Mouse (Mus musculus) large intestine, adult 2 months (tissue): ENCODE measurements at regions not wholly inside any gene's neighbourhood (a gene's known extent, or its start where the extent isn't known, plus 50 kb on each side); places are given as distances from the start of the nearest gene placed in this dataset.

Experiments used
- DNase-seq: peaks from one replicate; pipeline ENCODE4 v3.0.0-alpha.2; 2012; ENCODE audit warnings: low read depth, low spot score
- WGBS: fragments of 180-500 bp; shearing (Covaris S2); methylation state at CpG from one replicate; pipeline ENCODE4 v1.1.7; 2018; 5-methylcytosine and 5-hydroxymethylcytosine counted together

- WGBS = 87% methylated on average over 4 of the region's 4 CpGs
- DNase-seq = no peak
Measured at GRCm38 (mm10) chr2:169275371-169275770, 312.2 kb downstream of the Gm11011 start.

- 37% methylated on average over 1 of the region's 1 CpGs for WGBS
- DNase-seq = no peak
Measured at GRCm38 (mm10) chr2:169274101-169274500, 313.4 kb downstream of the Gm11011 start.

- 43% methylated on average over 6 of the region's 6 CpGs for WGBS
Measured at GRCm38 (mm10) chr2:169272622-169273021, 314.9 kb downstream of the Gm11011 start.

GRCm38 (mm10) chr2:169272018-169272417, 315.5 kb downstream of the Gm11011 start:
- 20% methylated on average over 4 of the region's 4 CpGs for WGBS
- no peak for DNase-seq

More at GRCm38 (mm10) chr2:169272622-169273021, 314.9 kb downstream of the Gm11011 start:
- DNase-seq = no peak

- no peak for DNase-seq
- 79% methylated on average over 4 of the region's 4 CpGs for WGBS
Measured at GRCm38 (mm10) chr2:169260636-169261035, 305.2 kb upstream of the Zfp64 start.

- DNase-seq = no peak
Measured at GRCm38 (mm10) chr2:169244572-169244971, 289.2 kb upstream of the Zfp64 start.

GRCm38 (mm10) chr2:169243981-169244380, 288.6 kb upstream of the Zfp64 start:
- DNase-seq = no peak
- WGBS = 94% methylated on average over 9 of the region's 9 CpGs

GRCm38 (mm10) chr2:169237856-169238255, 282.5 kb upstream of the Zfp64 start:
- no peak for DNase-seq
- 75% methylated on average over 4 of the region's 4 CpGs for WGBS

- no peak for DNase-seq
- WGBS = 48% methylated on average over 9 of the region's 9 CpGs
Measured at GRCm38 (mm10) chr2:169237321-169237720, 281.9 kb upstream of the Zfp64 start.

- no peak for DNase-seq
- WGBS = 25% methylated on average over 11 of the region's 11 CpGs
Measured at GRCm38 (mm10) chr2:169234368-169235070, 279.1 kb upstream of the Zfp64 start.

GRCm38 (mm10) chr2:169233151-169234123, 278.1 kb upstream of the Zfp64 start:
- WGBS = 57% methylated on average over 14 of the region's 14 CpGs
- no peak for DNase-seq

- WGBS = 71% methylated on average over 8 of the region's 8 CpGs
- DNase-seq = no peak
Measured at GRCm38 (mm10) chr2:169222264-169222663, 266.9 kb upstream of the Zfp64 start.

GRCm38 (mm10) chr2:169221141-169221540, 265.8 kb upstream of the Zfp64 start:
- no peak for DNase-seq
- 76% methylated on average over 7 of the region's 7 CpGs for WGBS

GRCm38 (mm10) chr2:169215546-169216043, 260.2 kb upstream of the Zfp64 start:
- WGBS = 89% methylated on average over 18 of the region's 18 CpGs
- no peak for DNase-seq

GRCm38 (mm10) chr2:169214396-169214795, 259.0 kb upstream of the Zfp64 start:
- no peak for DNase-seq
- WGBS = 88% methylated on average over 1 of the region's 1 CpGs

- 67% methylated on average over 10 of the region's 10 CpGs for WGBS
- no peak for DNase-seq
Measured at GRCm38 (mm10) chr2:169213314-169213713, 257.9 kb upstream of the Zfp64 start.

- 46% methylated on average over 3 of the region's 3 CpGs for WGBS
- DNase-seq = no peak
Measured at GRCm38 (mm10) chr2:169212676-169213257, 257.4 kb upstream of the Zfp64 start.

- DNase-seq = no peak
- WGBS = 36% methylated on average over 19 of the region's 19 CpGs
Measured at GRCm38 (mm10) chr2:169204254-169204752, 248.9 kb upstream of the Zfp64 start.

GRCm38 (mm10) chr2:169191974-169192373, 236.6 kb upstream of the Zfp64 start:
- 81% methylated on average over 7 of the region's 7 CpGs for WGBS
- DNase-seq = no peak

GRCm38 (mm10) chr2:169191465-169191864, 236.1 kb upstream of the Zfp64 start:
- whole genome bisulfite sequencing = 47% methylated on average over 10 of the region's 10 CpGs
- DNase-seq = no peak
